Mouse (Mus musculus) cerebellum, postnatal 4 days (tissue): Measurements from ENCODE around the gene Gm16430.
"Not testable (repeated sequence)": the region's sequence is repeated elsewhere in the genome, so short reads cannot be mapped to it uniquely, and the experiment has no call there.

Experiments
- DNase-seq, 2 experiments: peaks; one replicate each; pipeline ENCODE4 v3.0.0; 2022; ENCODE audit warnings: low spot score in 2 of 2, mixed read lengths in 1 of 2

Gm16430 gene

GRCm38 (mm10) chrX:54621911-54622310 is at the start of gene Gm16430:
TSS of gene Gm16430 (plus strand) at chrX:54622211.
- not testable (repeated sequence) for DNase-seq
